Mouse (Mus musculus) kidney, adult 2 months (tissue): ENCODE data around the gene Cbs. TPM values are rescaled to one million over a fixed set of nuclear protein-coding genes. Genes with fewer than 3 reads are reported as not detected.

Experiments
- DNase-seq: peaks from one replicate; pipeline ENCODE4 v3.0.0; 2021
- H3K27ac ChIP-seq: fragments of 200-500 bp; 2 replicates; pipeline ENCODE4 v1.5.1; 2012; ENCODE audit warnings: low read depth, low read length, control low read depth, inconsistent platforms; ENCODE audit not compliant: insufficient read depth
- H3K27me3 ChIP-seq: fragments of 200-500 bp; replicated peaks from 2 replicates; pipeline ENCODE4 v1.6.1; 2012; ENCODE audit warnings: mild to moderate bottlenecking, moderate library complexity, low read length, inconsistent platforms; ENCODE audit not compliant: control insufficient read depth, insufficient read depth
- H3K36me3 ChIP-seq: fragments of 200-500 bp; 2 replicates; pipeline ENCODE4 v1.6.1; 2012; ENCODE audit warnings: mild to moderate bottlenecking, moderate library complexity, low read length, inconsistent platforms; ENCODE audit not compliant: control insufficient read depth, insufficient read depth
- H3K4me1 ChIP-seq: fragments of 200-500 bp; 2 replicates; pipeline ENCODE4 v1.6.1; 2011; ENCODE audit warnings: low read length; ENCODE audit not compliant: control insufficient read depth, insufficient read depth
- H3K4me3 ChIP-seq: fragments of 200-500 bp; 2 replicates; pipeline ENCODE4 v1.5.1; 2011; ENCODE audit warnings: mild to moderate bottlenecking, low read depth, low read length, control low read depth; ENCODE audit not compliant: insufficient read depth
- CTCF ChIP-seq: fragments of 200-500 bp; conservative IDR thresholded peaks from 2 replicates; pipeline ENCODE4 v1.5.1; 2011; ENCODE audit warnings: low read depth, mild to moderate bottlenecking, control low read depth, low read length, moderate library complexity, mixed read lengths; ENCODE audit not compliant: insufficient read depth, insufficient read length
- POLR2A ChIP-seq: fragments of 200-500 bp; IDR thresholded peaks from one replicate; pipeline ENCODE4 v1.6.1; 2011; ENCODE audit warnings: low read depth, low read length, control low read depth
- WGBS: fragments of 180-500 bp; shearing (Covaris S2); methylation state at CpG from one replicate; pipeline ENCODE4 v1.1.7; 2018; 5-methylcytosine and 5-hydroxymethylcytosine counted together
- polyA plus RNA-seq: library from polyadenylated mRNA; depleted of rRNA; stranded (reverse); fragments of >200 nt; gene quantifications from 2 replicates; pipeline ENCODE4 v1.2.3, GENCODE M21; 2012

Cbs gene
- polyA plus RNA-seq, 1 experiment, result 140 TPM

DNA sequence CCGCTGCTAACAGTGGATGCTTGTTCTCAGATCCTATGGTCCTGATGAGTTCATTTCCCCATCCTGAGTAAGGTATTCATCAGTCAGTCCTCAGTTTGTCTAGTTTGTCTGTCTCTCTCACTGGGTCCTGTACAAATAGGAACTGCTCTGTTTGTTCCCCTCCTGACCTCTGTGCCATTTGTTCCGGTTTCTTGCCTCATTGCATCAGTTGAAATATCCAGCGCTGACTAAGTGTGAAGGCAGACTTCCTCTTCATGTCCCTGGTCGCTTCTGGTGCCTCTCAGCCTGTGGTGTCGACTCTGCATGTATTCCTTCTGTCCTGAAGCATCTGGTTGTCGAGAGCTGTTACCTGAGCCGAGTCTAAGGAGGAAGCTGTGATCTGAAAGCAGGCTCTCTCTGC lies 42.4 kb downstream of the Cbs start:
- 43% methylated on average over 7 of the region's 7 CpGs for WGBS

DNA sequence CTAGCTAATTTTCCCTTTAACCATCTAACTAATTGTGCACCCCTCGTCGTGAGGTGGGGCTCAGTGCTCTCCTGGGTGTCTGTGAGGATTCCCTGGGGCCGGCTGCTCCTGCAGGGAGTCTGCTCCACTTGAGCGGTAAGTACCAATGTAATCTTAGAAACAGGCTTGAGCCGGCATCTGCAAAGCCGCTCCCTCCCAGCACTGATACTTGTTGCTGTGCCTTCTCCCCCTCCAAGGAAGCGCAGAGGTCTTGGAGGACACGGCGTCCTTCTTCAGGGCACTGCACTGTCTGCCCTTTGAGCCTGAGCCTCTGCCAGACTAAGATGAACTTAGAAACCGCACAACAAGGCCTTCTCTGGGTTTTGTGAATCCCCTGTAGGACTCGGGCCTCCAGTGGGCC lies 46.2 kb downstream of the Cbs start:
- H3K4me1 ChIP-seq, result peaks cover 10% of the 10 kb centered on the region
- TF ChIP-seq CTCF, result no peak
- no peak overlapping the region for H3K4me3 ChIP-seq
- H3K36me3 ChIP-seq, result no peaks in the 10 kb centered on the region
- no peaks in the 10 kb centered on the region for H3K27me3 ChIP-seq
- H3K27ac ChIP-seq, result no peak overlapping the region
- DNase-seq, result peak; percentile 64
- WGBS, result 67% methylated on average over 11 of the region's 11 CpGs

More for the DNA sequence above, 42.4 kb downstream of the Cbs start:
- no peaks in the 10 kb centered on the region for H3K27me3 ChIP-seq
- no peak overlapping the region for H3K27ac ChIP-seq
- peaks cover 5% of the 10 kb centered on the region; the same call in 1 of the 2 replicates for H3K4me1 ChIP-seq
- no peak for DNase-seq
- no peaks in the 10 kb centered on the region for H3K36me3 ChIP-seq
- no peak for TF ChIP-seq POLR2A
- TF ChIP-seq CTCF, result no peak
- no peak overlapping the region for H3K4me3 ChIP-seq

- Histone ChIP-seq H3K4me3 (no peak overlapping the region), H3K27ac (peak overlapping the region; percentile 57; the same call in 1 of the 2 replicates), H3K27me3 (no peaks in the 10 kb centered on the region), H3K36me3 (no peaks in the 10 kb centered on the region), H3K4me1 (peaks cover 10% of the 10 kb centered on the region)
- DNase-seq, result no peak
- TF ChIP-seq POLR2A (no peak), CTCF (no peak)
- 58% methylated on average over 4 of the region's 4 CpGs for WGBS
These were observed 48.3 kb downstream of the Cbs start for GRCm38 (mm10) chr17:31588726-31589125.

GRCm38 (mm10) chr17:31588115-31588514 lies 48.9 kb downstream of the Cbs start:
- H3K27ac ChIP-seq, result peak overlapping the region; percentile 93
- H3K36me3 ChIP-seq, result no peaks in the 10 kb centered on the region
- no peak overlapping the region for H3K4me3 ChIP-seq
- TF ChIP-seq POLR2A (no peak), CTCF (no peak)
- peaks cover 10% of the 10 kb centered on the region for H3K4me1 ChIP-seq
- whole genome bisulfite sequencing, result 47% methylated on average over 7 of the region's 7 CpGs
- peak; percentile 86 for DNase-seq
- H3K27me3 ChIP-seq, result no peaks in the 10 kb centered on the region

- Histone ChIP-seq H3K27ac (no peak overlapping the region), H3K4me1 (peaks cover 9% of the 10 kb centered on the region), H3K36me3 (no peaks in the 10 kb centered on the region), H3K27me3 (no peaks in the 10 kb centered on the region), H3K4me3 (no peak overlapping the region)
- TF ChIP-seq POLR2A (no peak), CTCF (no peak)
- no peak for DNase-seq
- 88% methylated on average over 6 of the region's 6 CpGs for WGBS
These were observed 53.3 kb downstream of the Cbs start for GRCm38 (mm10) chr17:31583781-31584180.

GRCm38 (mm10) chr17:31583185-31583584 lies 53.9 kb downstream of the Cbs start:
- Histone ChIP-seq H3K27ac (no peak overlapping the region), H3K4me3 (no peak overlapping the region), H3K36me3 (no peaks in the 10 kb centered on the region), H3K4me1 (peaks cover 3% of the 10 kb centered on the region), H3K27me3 (no peaks in the 10 kb centered on the region)
- DNase-seq, result no peak
- no peak for TF ChIP-seq POLR2A
- TF ChIP-seq CTCF, result no peak
- WGBS, result 75% methylated on average over 3 of the region's 3 CpGs

GRCm38 (mm10) chr17:31580344-31580743 lies 56.7 kb downstream of the Cbs start:
- Histone ChIP-seq H3K36me3 (no peaks in the 10 kb centered on the region), H3K4me3 (no peak overlapping the region), H3K27ac (no peak overlapping the region), H3K27me3 (no peaks in the 10 kb centered on the region), H3K4me1 (no peaks in the 10 kb centered on the region)
- TF ChIP-seq POLR2A, result no peak
- TF ChIP-seq CTCF, result no peak
- DNase-seq, result no peak
- 52% methylated on average over 3 of the region's 3 CpGs for WGBS
